Mouse (Mus musculus) midbrain, embryonic 11.5 days (tissue): ENCODE measurements at regions not wholly inside any gene's neighbourhood (a gene's known extent, or its start where the extent isn't known, plus 50 kb on each side); places are given as distances from the start of the nearest gene placed in this dataset.
"Not testable (repeated sequence)": the region's sequence is repeated elsewhere in the genome, so short reads cannot be mapped to it uniquely, and the experiment has no call there.

Experiments used
- ATAC-seq: fragments of 200-750 bp; cut with Nextera tagmentation; 2 replicates; pipeline ENCODE4 v1.8.0; 2017; ENCODE audit warnings: moderate TSS enrichment, moderate library complexity; ENCODE audit not compliant: low FRiP score
- DNase-seq: peaks from one replicate; pipeline ENCODE4 v3.0.0; 2015; ENCODE audit warnings: low spot score; ENCODE audit errors: missing footprints
- H3K27ac ChIP-seq: fragments of 300-500 bp; sonication (generic); 2 replicates; pipeline ENCODE4 v1.5.1; 2014; ENCODE audit warnings: low read depth, low read length
- H3K27me3 ChIP-seq: fragments of 300-500 bp; sonication (generic); 2 replicates; pipeline ENCODE4 v1.6.1; 2014; ENCODE audit warnings: mild to moderate bottlenecking, low read length, moderate library complexity, mixed read lengths; ENCODE audit not compliant: control insufficient read depth, insufficient read depth
- H3K36me3 ChIP-seq: fragments of 300-500 bp; sonication (generic); 2 replicates; pipeline ENCODE4 v1.6.1; 2014; ENCODE audit warnings: mild to moderate bottlenecking, low read length, moderate library complexity, mixed read lengths; ENCODE audit not compliant: control insufficient read depth, insufficient read depth
- H3K4me1 ChIP-seq: fragments of 300-500 bp; sonication (generic); 2 replicates; pipeline ENCODE4 v1.6.1; 2014; ENCODE audit warnings: low read length; ENCODE audit not compliant: control insufficient read depth, insufficient read depth
- H3K4me2 ChIP-seq: fragments of 300-500 bp; sonication (generic); 2 replicates; pipeline ENCODE4 v1.6.1; 2014; ENCODE audit warnings: mild to moderate bottlenecking, moderate library complexity
- H3K4me3 ChIP-seq: fragments of 300-500 bp; sonication (generic); 2 replicates; pipeline ENCODE4 v1.5.1; 2014; ENCODE audit warnings: low read depth, low read length
- H3K9ac ChIP-seq: fragments of 300-500 bp; sonication (generic); 2 replicates; pipeline ENCODE4 v1.6.1; 2014; ENCODE audit warnings: low read length
- H3K9me3 ChIP-seq: fragments of 300-500 bp; sonication (generic); 2 replicates; pipeline ENCODE4 v1.6.1; 2016; ENCODE audit warnings: low read length; ENCODE audit not compliant: control insufficient read depth
- WGBS: fragments of 180-500 bp; shearing (Covaris S2); extraction: QIAGEN DNeasy Blood & Tissue Kit; methylation state at CpG from one replicate; pipeline ENCODE4 v1.1.7; 2014; 5-methylcytosine and 5-hydroxymethylcytosine counted together

DNA sequence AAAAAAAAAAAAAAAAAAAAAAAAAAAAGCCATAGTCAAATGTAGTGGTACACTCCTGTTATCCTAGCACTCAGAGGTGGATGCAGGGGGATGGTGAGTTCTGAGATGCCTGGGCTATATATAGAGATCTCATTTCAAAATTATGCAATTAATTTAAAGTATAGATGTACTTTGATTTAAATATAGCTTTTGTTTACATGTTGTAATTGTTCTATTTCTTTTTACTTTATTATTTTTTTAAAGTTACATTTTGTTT, 78.8 kb upstream of the Med13l start:
- no peak for DNase-seq
- Histone ChIP-seq H3K4me1 (peaks cover 7% of the 10 kb centered on the region; the same call in 1 of the 2 replicates), H3K27ac (no peak overlapping the region), H3K27me3 (no peaks in the 10 kb centered on the region), H3K4me2 (no peak overlapping the region), H3K4me3 (no peak overlapping the region), H3K36me3 (no peaks in the 10 kb centered on the region), H3K9me3 (no peaks in the 10 kb centered on the region), H3K9ac (no peak overlapping the region)
- ATAC-seq: no peak

DNA sequence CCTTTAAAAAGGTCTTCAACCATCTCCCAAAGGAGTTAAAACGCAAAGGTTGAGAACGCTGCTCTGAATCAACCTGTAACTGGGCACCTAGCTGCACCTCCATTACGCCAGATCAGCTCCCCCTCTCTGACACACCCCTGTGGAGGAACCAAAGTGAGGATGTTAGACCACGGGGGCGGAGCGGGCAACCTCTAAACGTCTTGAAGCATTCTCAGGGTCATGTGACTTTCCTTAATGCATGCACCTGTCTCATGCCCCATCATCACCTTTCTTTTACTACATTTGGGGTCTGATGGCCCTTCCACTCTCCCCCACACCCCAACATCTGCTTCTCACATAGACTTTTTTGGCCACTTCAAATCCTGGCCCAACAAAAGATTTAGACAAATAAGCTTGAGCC, 77.9 kb upstream of the Med13l start:
- 48% methylated on average over 7 of the region's 7 CpGs for WGBS

DNA sequence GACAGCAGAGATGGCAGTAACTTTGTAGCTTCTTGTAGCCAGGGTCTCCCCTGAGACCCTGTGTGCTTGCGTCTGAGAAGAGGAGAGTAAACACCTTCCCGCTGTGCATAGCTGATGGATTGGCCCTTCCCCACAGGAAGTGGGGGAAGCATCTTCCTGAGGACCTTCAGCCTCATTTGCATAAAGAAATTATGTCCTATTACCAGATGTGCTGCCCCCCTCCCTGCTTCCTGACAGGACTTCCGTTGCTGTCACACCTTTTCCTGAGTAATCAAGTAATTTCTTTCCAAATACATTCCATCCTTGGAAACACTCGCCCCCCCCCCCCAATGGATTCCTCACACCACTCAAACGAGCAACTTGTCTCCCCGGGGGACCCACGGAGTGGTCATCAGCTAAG, 77.5 kb upstream of the Med13l start:
- Histone ChIP-seq H3K4me2 (no peak overlapping the region), H3K9ac (no peak overlapping the region), H3K36me3 (no peaks in the 10 kb centered on the region), H3K9me3 (no peaks in the 10 kb centered on the region), H3K27ac (no peak overlapping the region), H3K4me1 (peaks cover 4% of the 10 kb centered on the region; the same call in 1 of the 2 replicates), H3K27me3 (no peaks in the 10 kb centered on the region), H3K4me3 (no peak overlapping the region)
- no peak for DNase-seq
- no peak for ATAC-seq
- 9% methylated on average over 7 of the region's 7 CpGs for WGBS

More for the DNA sequence above, 77.9 kb upstream of the Med13l start:
- no peak for ATAC-seq
- Histone ChIP-seq H3K9me3 (no peaks in the 10 kb centered on the region), H3K4me3 (no peak overlapping the region), H3K27ac (no peak overlapping the region), H3K27me3 (no peaks in the 10 kb centered on the region), H3K36me3 (no peaks in the 10 kb centered on the region), H3K4me1 (peaks cover 4% of the 10 kb centered on the region; the same call in 1 of the 2 replicates), H3K9ac (no peak overlapping the region), H3K4me2 (no peak overlapping the region)
- DNase-seq: no peak

DNA sequence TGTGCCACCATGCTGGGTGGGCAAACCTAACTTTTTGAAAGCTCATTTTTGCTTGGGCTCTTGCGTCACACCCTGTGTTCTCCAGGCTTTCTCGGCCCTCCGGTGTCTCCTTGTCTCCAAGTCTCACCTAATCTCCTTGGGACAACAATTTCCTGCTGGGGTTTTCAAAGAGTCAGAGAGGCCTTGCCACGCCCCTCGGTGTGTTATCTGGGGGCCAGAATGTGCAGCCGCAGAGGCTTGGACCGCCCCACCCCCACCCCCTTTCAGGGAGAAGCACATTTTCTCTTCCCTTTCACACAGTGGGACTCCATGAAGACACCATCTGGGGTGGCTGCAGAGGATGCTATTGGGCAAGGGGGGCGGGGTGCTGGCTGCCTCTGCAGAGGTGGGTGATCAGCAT, 76.9 kb upstream of the Med13l start:
- Histone ChIP-seq H3K36me3 (no peaks in the 10 kb centered on the region), H3K9ac (no peak overlapping the region), H3K4me1 (0 out of 2 replicates have a peak, but pooled peaks cover 4% of the 10 kb centered on the region), H3K9me3 (no peaks in the 10 kb centered on the region), H3K4me2 (no peak overlapping the region), H3K4me3 (no peak overlapping the region), H3K27me3 (no peaks in the 10 kb centered on the region), H3K27ac (no peak overlapping the region)
- WGBS: 6% methylated on average over 8 of the region's 8 CpGs
- DNase-seq (no peak), ATAC-seq (no peak)

DNA sequence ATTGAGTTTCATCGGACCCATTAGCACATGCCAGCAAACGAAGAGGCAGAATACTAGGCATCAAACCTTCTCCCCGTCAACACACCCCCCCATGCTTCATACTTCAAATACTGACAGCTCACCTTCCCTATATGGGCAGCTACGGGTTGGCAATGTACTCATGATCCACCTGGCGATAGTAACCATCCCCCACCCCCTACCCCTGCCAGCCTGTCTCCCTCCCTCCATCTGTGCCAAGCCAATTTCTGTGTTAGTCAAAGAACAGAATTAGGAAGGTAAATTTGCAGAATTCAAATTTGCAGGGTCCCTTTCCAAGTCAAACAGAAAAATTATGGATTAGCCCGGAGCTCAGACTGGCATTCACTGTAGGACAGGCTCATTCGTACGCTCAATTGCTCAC, 75.3 kb upstream of the Med13l start:
- no peak for ATAC-seq
- H3K4me3 ChIP-seq: no peak overlapping the region

DNA sequence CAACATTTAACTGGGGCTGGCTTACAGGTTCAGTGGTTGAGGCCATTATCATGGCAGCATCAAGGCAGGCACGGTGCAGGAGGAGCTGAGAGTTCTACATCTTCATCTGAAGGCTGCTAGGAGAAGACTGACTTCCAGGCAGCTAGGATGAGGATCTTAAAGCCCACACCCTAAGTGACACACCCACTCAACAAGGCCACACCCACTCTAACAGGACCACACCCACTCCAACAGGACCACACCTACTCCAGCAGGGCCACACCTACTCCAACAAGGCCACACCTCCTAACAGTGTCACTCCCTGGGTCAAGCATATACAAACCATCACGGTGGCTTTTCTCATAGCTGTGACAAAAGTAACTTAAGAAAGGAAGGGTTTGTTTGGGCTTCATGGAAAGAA, 68.0 kb upstream of the Med13l start:
- 75% methylated on average over 2 of the region's 2 CpGs for WGBS

More for the DNA sequence above, 75.3 kb upstream of the Med13l start:
- Histone ChIP-seq H3K36me3 (no peaks in the 10 kb centered on the region), H3K27ac (no peak overlapping the region), H3K9ac (no peak overlapping the region), H3K9me3 (no peaks in the 10 kb centered on the region), H3K27me3 (no peaks in the 10 kb centered on the region), H3K4me2 (no peak overlapping the region), H3K4me1 (0 out of 2 replicates have a peak, but pooled peaks cover 4% of the 10 kb centered on the region)
- no peak for DNase-seq
- 93% methylated on average over 8 of the region's 8 CpGs for whole genome bisulfite sequencing

DNA sequence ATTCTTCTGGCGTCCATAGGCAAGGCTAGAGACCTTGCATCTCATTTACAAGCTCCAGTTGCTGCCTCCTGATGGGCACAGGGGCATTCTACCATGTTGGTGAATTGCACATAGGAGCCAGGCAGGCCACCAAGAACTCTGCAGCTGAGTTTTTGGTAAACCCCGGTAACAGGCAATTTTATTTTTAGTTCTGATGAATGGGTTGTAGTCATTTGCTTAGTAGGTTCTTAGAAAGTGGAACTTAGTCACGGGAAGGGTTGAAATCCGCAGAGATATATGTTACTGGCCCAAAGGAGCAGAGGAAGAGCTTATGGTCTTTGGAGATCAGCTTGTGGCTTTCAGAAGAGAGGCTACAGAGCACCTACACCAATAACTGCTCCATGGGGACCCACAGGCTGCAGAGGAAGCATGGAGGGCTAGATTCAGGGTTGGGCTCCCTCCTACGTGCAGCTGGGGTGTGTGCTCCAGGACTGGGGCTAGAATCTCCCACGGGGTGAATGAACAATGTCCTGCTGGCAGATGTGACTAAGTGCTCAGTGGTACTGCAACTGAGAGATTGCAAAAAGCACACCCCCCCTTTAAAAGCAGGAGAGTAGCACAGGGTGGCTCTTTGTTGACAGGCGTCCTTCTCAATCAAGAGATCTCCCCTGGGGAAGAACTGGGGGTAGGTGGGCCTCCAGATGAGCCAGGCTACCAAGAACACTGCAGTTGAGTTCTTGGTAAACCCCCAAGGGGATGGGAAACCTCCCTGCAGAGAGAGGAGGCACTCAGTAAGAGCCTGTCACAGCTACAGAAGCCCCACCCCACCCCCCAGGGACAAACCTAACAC, 65.6 kb upstream of the Med13l start:
- DNase-seq (no peak), ATAC-seq (no peak)
- no peaks in the 10 kb centered on the region for H3K9me3 ChIP-seq
- H3K4me1 ChIP-seq: peaks cover 5% of the 10 kb centered on the region
- H3K27me3 ChIP-seq: no peaks in the 10 kb centered on the region
- H3K27ac ChIP-seq: no peak overlapping the region
- no peak overlapping the region for H3K4me2 ChIP-seq
- H3K9ac ChIP-seq: no peak overlapping the region
- no peak overlapping the region for H3K4me3 ChIP-seq
- 70% methylated on average over 7 of the region's 7 CpGs for WGBS
- H3K36me3 ChIP-seq: no peaks in the 10 kb centered on the region

More for the DNA sequence above, 68.0 kb upstream of the Med13l start:
- H3K4me1 ChIP-seq, H3K36me3 ChIP-seq, H3K9me3 ChIP-seq, H3K4me2 ChIP-seq, H3K4me3 ChIP-seq, H3K27me3 ChIP-seq, DNase-seq, H3K27ac ChIP-seq, H3K9ac ChIP-seq, ATAC-seq: not testable (repeated sequence)

DNA sequence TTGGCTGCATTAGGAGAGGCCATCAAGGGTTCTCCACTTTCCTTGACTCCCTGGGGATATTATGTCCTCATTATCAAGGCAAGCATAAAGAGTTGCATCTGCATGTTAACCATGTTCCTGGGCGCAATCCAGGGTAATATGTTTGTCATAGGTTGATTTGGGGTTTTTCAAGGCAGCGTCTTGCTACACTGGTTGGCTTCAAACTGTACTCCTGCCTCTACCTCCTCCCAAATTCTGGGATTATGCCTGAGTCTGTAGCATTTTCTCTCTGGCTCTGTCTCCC, 65.1 kb upstream of the Med13l start:
- 86% methylated on average over 2 of the region's 2 CpGs for WGBS
- Histone ChIP-seq H3K9me3 (no peaks in the 10 kb centered on the region), H3K4me1 (peaks cover 5% of the 10 kb centered on the region), H3K9ac (no peak overlapping the region), H3K27me3 (no peaks in the 10 kb centered on the region), H3K36me3 (no peaks in the 10 kb centered on the region), H3K4me2 (no peak overlapping the region), H3K4me3 (no peak overlapping the region), H3K27ac (no peak overlapping the region)
- DNase-seq: no peak
- no peak for ATAC-seq

DNA sequence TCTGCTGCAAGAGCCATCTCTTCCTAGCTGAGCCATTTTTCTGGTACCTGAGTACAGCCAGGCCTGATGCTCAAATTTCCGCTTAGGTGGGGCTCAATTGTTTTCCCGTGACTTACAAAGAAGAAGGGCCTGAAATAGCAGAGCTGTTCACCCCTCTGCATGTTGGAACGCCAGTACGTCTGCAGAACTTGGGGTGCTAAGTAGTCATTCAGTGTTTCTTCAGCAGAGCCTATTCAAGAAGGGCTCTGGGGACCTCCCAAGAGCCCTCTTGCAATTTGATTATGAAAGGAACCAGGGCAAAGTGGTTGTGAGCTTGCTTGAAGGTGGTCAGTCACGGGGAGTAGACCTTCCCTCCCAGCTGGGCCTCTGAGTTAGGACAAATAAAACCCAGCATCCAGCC, 58.9 kb upstream of the Med13l start:
- H3K27me3 ChIP-seq: no peaks in the 10 kb centered on the region
- no peak overlapping the region for H3K9ac ChIP-seq
- no peaks in the 10 kb centered on the region for H3K36me3 ChIP-seq
- H3K4me2 ChIP-seq: no peak overlapping the region
- peaks cover 2% of the 10 kb centered on the region for H3K4me1 ChIP-seq
- no peaks in the 10 kb centered on the region for H3K9me3 ChIP-seq
- H3K27ac ChIP-seq: no peak overlapping the region
- ATAC-seq: no peak
- WGBS: 67% methylated on average over 5 of the region's 5 CpGs
- DNase-seq: no peak
- H3K4me3 ChIP-seq: no peak overlapping the region
